In the genomic region with DNA sequence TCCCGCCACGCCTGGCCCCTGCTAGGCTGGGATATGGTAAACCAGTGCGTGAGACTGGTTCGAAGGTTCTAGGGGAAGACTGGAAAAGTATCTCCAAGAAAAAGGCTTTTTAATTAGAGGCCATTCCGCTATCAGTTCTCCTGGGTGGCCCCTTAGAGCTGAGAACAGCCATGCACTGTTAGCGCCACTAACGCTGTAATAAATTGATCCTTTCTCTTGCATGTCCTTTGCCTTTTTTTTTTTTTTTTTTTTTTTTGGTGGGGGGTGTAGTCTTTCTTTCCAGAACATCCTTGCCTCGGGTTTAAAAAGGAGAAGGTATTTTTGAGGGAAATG, we compare ENCODE assay signal across 9 mouse cellular contexts. TPM values are rescaled to one million over a fixed set of nuclear protein-coding genes. Genes with fewer than 3 reads are reported as not detected.
DNase-seq lines count a peak whose midpoint lies in the region; ATAC-seq and TF ChIP-seq lines count a peak whose summit lies in the region.
"Had no signal": no experiment of that assay in that cellular context is flagged by ENCODE, and none has a peak within 500 bp of the region (broad histone marks: within the 10 kb centered on the region; RNA-seq: fewer than 3 reads in every experiment).

No protein-coding gene starts in this region.

- no peaks in the 10 kb centered on the region for H3K27me3 ChIP-seq in kidney, postnatal 0 days (ENCODE audit: insufficient read depth, low read length)
- H3K27me3 ChIP-seq in forebrain, embryonic 10.5 days (ENCODE audit: poor library complexity, severe bottlenecking): peaks cover 62% of the 10 kb centered on the region
- H3K27me3 ChIP-seq in intestine, embryonic 14.5 days (replicated peaks; ENCODE audit: control insufficient read depth, insufficient read depth, low read length): no peaks in the 10 kb centered on the region
- H3K27me3 ChIP-seq in midbrain, postnatal 0 days (ENCODE audit: insufficient read depth, low read length): no peaks in the 10 kb centered on the region

- WGBS in kidney, postnatal 0 days: 29% methylated on average over 8 of the region's 8 CpGs
- WGBS in forebrain, embryonic 10.5 days: 32% methylated on average over 8 of the region's 8 CpGs
- WGBS in intestine, embryonic 14.5 days: 20% methylated on average over 8 of the region's 8 CpGs
- 29% methylated on average over 8 of the region's 8 CpGs for WGBS in midbrain, postnatal 0 days

- TF ChIP-seq CTCF in kidney, postnatal 0 days (IDR thresholded peaks at IDR 0.05; ENCODE audit: low read depth): no peak
- TF ChIP-seq CTCF in midbrain, postnatal 0 days (IDR thresholded peaks at IDR 0.05): no peak

- no peak overlapping the region; the same call in 1 of the 2 replicates for H3K27ac ChIP-seq in kidney, postnatal 0 days
- 0 out of 2 replicates have a peak overlapping the region, but pooled peaks have one; percentile 63 for H3K27ac ChIP-seq in forebrain, embryonic 10.5 days
- no peak overlapping the region for H3K27ac ChIP-seq in intestine, embryonic 14.5 days (ENCODE audit: low read depth)
- H3K27ac ChIP-seq in midbrain, postnatal 0 days (ENCODE audit: low read depth, low read length): no peak overlapping the region

- H3K4me1 ChIP-seq in kidney, postnatal 0 days (replicated peaks; ENCODE audit: insufficient read depth, low read length): peaks cover 16% of the 10 kb centered on the region
- peaks cover 28% of the 10 kb centered on the region for H3K4me1 ChIP-seq in forebrain, embryonic 10.5 days
- peaks cover 13% of the 10 kb centered on the region for H3K4me1 ChIP-seq in intestine, embryonic 14.5 days (replicated peaks; ENCODE audit: control insufficient read depth, insufficient read depth, low read length)
- H3K4me1 ChIP-seq in midbrain, postnatal 0 days (ENCODE audit: insufficient read depth, low read length): no peaks in the 10 kb centered on the region; the same call in 1 of the 2 replicates

- H3K4me3 ChIP-seq in kidney, postnatal 0 days (replicated peaks; ENCODE audit: low read depth, low read length): no peak overlapping the region
- H3K4me3 ChIP-seq in forebrain, embryonic 10.5 days: peak overlapping the region; percentile 34
- 0 out of 2 replicates have a peak overlapping the region, but pooled peaks have one; percentile 4 for H3K4me3 ChIP-seq in intestine, embryonic 14.5 days (ENCODE audit: low read depth, low read length)
- 0 out of 2 replicates have a peak overlapping the region, but pooled peaks have one; percentile 6 for H3K4me3 ChIP-seq in midbrain, postnatal 0 days (ENCODE audit: low read depth, low read length)

- H3K36me3 ChIP-seq in kidney, postnatal 0 days (ENCODE audit: insufficient read depth, low read length): no peaks in the 10 kb centered on the region
- no peaks in the 10 kb centered on the region for H3K36me3 ChIP-seq in forebrain, embryonic 10.5 days (replicated peaks)
- no peaks in the 10 kb centered on the region for H3K36me3 ChIP-seq in intestine, embryonic 14.5 days (ENCODE audit: control insufficient read depth, insufficient read depth, low read length)
- H3K36me3 ChIP-seq in midbrain, postnatal 0 days (ENCODE audit: insufficient read depth, low read length): peaks cover 5% of the 10 kb centered on the region; the same call in 1 of the 2 replicates

- H3K9me3 ChIP-seq in kidney, postnatal 0 days (replicated peaks; ENCODE audit: low read length): no peaks in the 10 kb centered on the region
- no peaks in the 10 kb centered on the region for H3K9me3 ChIP-seq in forebrain, embryonic 10.5 days
- H3K9me3 ChIP-seq in intestine, embryonic 14.5 days (ENCODE audit: control insufficient read depth, low read length): no peaks in the 10 kb centered on the region
- no peaks in the 10 kb centered on the region for H3K9me3 ChIP-seq in midbrain, postnatal 0 days (ENCODE audit: low read length)

- peak overlapping the region; percentile 5; the same call in 1 of the 2 replicates for H3K9ac ChIP-seq in kidney, postnatal 0 days (ENCODE audit: low read depth, low read length)
- no peak overlapping the region for H3K9ac ChIP-seq in intestine, embryonic 14.5 days (ENCODE audit: low read length)
- H3K9ac ChIP-seq in midbrain, postnatal 0 days (replicated peaks; ENCODE audit: low read length, poor library complexity, severe bottlenecking): no peak overlapping the region

- DNase-seq in kidney, postnatal 0 days (ENCODE audit: low spot score): no peak
- no peak for DNase-seq in kidney, postnatal 36 days
- DNase-seq in forebrain, embryonic 10.5 days (ENCODE audit: extremely low spot score, low spot score): no peak
- DNase-seq in intestine, embryonic 14.5 days (ENCODE audit: low spot score): no peak
- peak; percentile 14 for DNase-seq in midbrain, postnatal 0 days (ENCODE audit: low spot score)
- DNase-seq in thymus, postnatal 10 days (ENCODE audit: low spot score in 2 of 2): no peak
- DNase-seq in cerebellum, postnatal 10 days: no peak
- no peak for DNase-seq in frontal cortex, postnatal 25 days (ENCODE audit: low spot score in 2 of 2)
- DNase-seq: lung, adult 2 months had no signal

- no peak for ATAC-seq in kidney, postnatal 0 days (replicated peaks; ENCODE audit: low FRiP score, low read depth)
- ATAC-seq in intestine, embryonic 14.5 days (replicated peaks; ENCODE audit: low FRiP score, low TSS enrichment, low read depth): 0 out of 2 replicates have a peak, but pooled peaks have one; percentile 5
- ATAC-seq in midbrain, postnatal 0 days (ENCODE audit: low FRiP score): no peak

- H3K4me2 ChIP-seq in kidney, postnatal 0 days (ENCODE audit: low read length): peak overlapping the region; percentile 48
- H3K4me2 ChIP-seq in intestine, embryonic 14.5 days (ENCODE audit: low read length): peak overlapping the region; percentile 45
- peak overlapping the region; percentile 30; the same call in 1 of the 2 replicates for H3K4me2 ChIP-seq in midbrain, postnatal 0 days (ENCODE audit: low read depth, low read length, poor library complexity, severe bottlenecking)

RNA-seq across cellular contexts. Expression of a gene that starts 32.6 kb away (rescaled TPM):
- 24.6 and 31.7 TPM in 2 replicates for polyA plus RNA-seq in kidney, postnatal 0 days (2015; fragmentation: Nextera tagmentation; extraction: Ambion mirVana)
- 30.6 and 35.0 TPM in 2 replicates for polyA plus RNA-seq in forebrain, embryonic 10.5 days (2016; fragmentation: Nextera tagmentation; extraction: Ambion mirVana)
- polyA plus RNA-seq in intestine, embryonic 14.5 days (2014; fragmentation: Nextera tagmentation; extraction: Ambion mirVana): 21.1 and 21.7 TPM in 2 replicates
- 1,178 and 1,429 TPM in 2 replicates for total RNA-seq in midbrain, postnatal 0 days (2014; rRNA removed)
- polyA plus RNA-seq in midbrain, postnatal 0 days (2015; fragmentation: Nextera tagmentation; extraction: Ambion mirVana): 480 and 547 TPM in 2 replicates

Comparison
In these comparisons a context has a peak if more than half of its experiments do, and no peak if none do; other contexts are left out.
1. RNA of a gene that starts 32.6 kb away (polyA plus RNA-seq): 480 to 547 TPM in midbrain, postnatal 0 days; 30.6 to 35.0 TPM in forebrain, embryonic 10.5 days, 24.6 to 31.7 TPM in kidney, postnatal 0 days and 21.1 to 21.7 TPM in intestine, embryonic 14.5 days; every median in the first group is over 10 times any median in the second.
2. Peak in every context shown above with its lines, with median percentiles within 50 percentile points of each other: H3K4me2 ChIP-seq.